Mouse (Mus musculus) monocyte, adult 59 days (primary cell): ENCODE measurements around the gene Mindy2. TPM values are rescaled to one million over a fixed set of nuclear protein-coding genes. Genes with fewer than 3 reads are reported as not detected.

Source experiments
- total RNA-seq, 2 experiments: library from RNA; stranded (reverse); gene quantifications; one replicate each; pipeline ENCODE4 v1.2.4; 2023

Mindy2 gene
- total RNA-seq = 10 to 100 TPM; 27.0 to 33.1 TPM

GRCm38 (mm10) chr9:70657013-70657967 lies at the start of gene Mindy2:
Mindy2 (minus strand) TSS chr9:70657174.

GRCm38 (mm10) chr9:70678682-70679131 lies 21.7 kb upstream of the Mindy2 start, which contains the start of gene Adam10:
Adam10 (plus strand) TSS chr9:70678997.

DNA sequence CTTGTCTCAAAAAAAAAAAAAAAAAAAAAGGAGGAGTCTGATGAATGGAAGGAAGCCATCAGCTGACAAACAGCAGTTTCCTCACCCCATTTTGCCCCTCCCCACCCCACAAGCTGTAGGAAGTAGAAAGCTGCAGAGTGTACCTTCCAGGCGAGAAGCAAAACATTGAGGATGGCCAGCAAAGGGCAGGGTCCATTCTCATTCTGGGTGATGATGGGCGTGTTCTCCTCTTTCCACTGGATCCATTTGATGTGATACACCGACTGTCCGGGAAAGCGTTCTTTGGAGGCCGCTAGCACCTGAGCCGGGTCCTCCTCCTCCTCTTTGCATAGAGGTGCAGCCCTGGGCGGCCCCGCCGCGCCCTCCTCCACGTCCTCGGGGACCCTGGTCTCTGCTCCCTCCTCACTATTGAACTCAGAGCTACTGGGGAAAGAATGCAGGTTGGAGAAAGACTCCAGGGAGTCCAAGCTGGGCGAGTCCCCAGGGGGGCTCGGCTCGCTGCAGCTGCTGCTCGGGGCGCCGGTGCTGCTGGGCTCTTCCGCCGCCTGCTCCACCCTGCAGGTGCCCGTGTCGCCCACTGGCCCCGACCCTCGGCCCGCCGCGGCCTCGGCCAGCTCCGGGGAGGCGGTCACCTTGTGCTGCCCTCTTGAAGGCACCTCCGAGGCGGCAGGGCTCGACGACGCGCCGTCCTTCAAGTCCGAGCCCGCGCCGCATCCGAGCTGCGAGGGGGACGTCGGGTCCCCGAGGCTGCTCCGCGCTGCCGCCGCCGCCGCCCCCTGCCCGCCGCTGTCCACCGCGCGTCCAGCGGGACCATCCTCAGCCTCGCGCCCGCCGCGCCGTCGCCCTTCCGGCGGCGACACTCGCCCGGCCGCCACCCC lies 605 bp downstream of the Mindy2 start, which contains the start of gene Gm10642:
Gene Gm10642 (plus strand): TSS at position 122 of the 878 bp plus-strand sequence.

Other genes starting within 250 kb of the Mindy2 start
- 1 to 10 TPM; 1.8 to 2.3 TPM for gene Ccnb2, start 235.6 kb downstream of the Mindy2 start, total RNA-seq
- gene Rnf111, start 153.4 kb downstream of the Mindy2 start, total RNA-seq = 10 to 100 TPM; 73.3 to 75.5 TPM
- gene Sltm, start 114.4 kb downstream of the Mindy2 start, total RNA-seq = 10 to 100 TPM; 63.1 to 70.1 TPM
- gene Gm10642, start 923 bp downstream of the Mindy2 start, total RNA-seq = 1 to 10 TPM; 1.4 to 3.2 TPM
- gene Adam10, start 21.8 kb upstream of the Mindy2 start, total RNA-seq = 10 to 100 TPM; 87.1 to 89.0 TPM